21 mouse cellular contexts compared by ENCODE assay signal in genomic region chr11:112851321-112851720, GRCm38 (mm10).
A peak's percentile ranks its signal among the peaks of the same experiment; 100 is the strongest.
DNase-seq lines count a peak whose midpoint lies in the region; ATAC-seq and TF ChIP-seq lines count a peak whose summit lies in the region.
"Had no signal": no experiment of that assay in that cellular context is flagged by ENCODE, and none has a peak within 500 bp of the region (broad histone marks: within the 10 kb centered on the region; RNA-seq: fewer than 3 reads in every experiment).

No protein-coding gene starts in this region.

- no peak overlapping the region for H3K4me2 ChIP-seq in midbrain, postnatal 0 days (ENCODE audit: low read depth, low read length, poor library complexity, severe bottlenecking)
- H3K4me2 ChIP-seq in kidney, embryonic 16.5 days (replicated peaks; ENCODE audit: low read depth, low read length): no peak overlapping the region
- H3K4me2 ChIP-seq: embryonic facial prominence, embryonic 13.5 days; embryonic facial prominence, embryonic 15.5 days had no signal

- H3K27ac ChIP-seq in midbrain, embryonic 10.5 days (replicated peaks): peak overlapping the region; percentile 46
- H3K27ac ChIP-seq in midbrain, postnatal 0 days (ENCODE audit: low read depth, low read length): no peak overlapping the region
- no peak overlapping the region for H3K27ac ChIP-seq in kidney, embryonic 16.5 days (ENCODE audit: low read length)
- H3K27ac ChIP-seq: embryonic facial prominence, embryonic 13.5 days; embryonic facial prominence, embryonic 15.5 days had no signal

- no peaks in the 10 kb centered on the region for H3K36me3 ChIP-seq in midbrain, embryonic 10.5 days
- H3K36me3 ChIP-seq in midbrain, postnatal 0 days (ENCODE audit: insufficient read depth, low read length): no peaks in the 10 kb centered on the region
- no peaks in the 10 kb centered on the region for H3K36me3 ChIP-seq in kidney, embryonic 16.5 days (ENCODE audit: insufficient read depth, low read length)
- H3K36me3 ChIP-seq: embryonic facial prominence, embryonic 13.5 days; embryonic facial prominence, embryonic 15.5 days had no signal

- no peak for ATAC-seq in midbrain, postnatal 0 days (ENCODE audit: low FRiP score)
- no peak for ATAC-seq in kidney, embryonic 16.5 days (ENCODE audit: low FRiP score, low TSS enrichment)
- ATAC-seq: forebrain, embryonic 14.5 days; forebrain, embryonic 16.5 days had no signal

- H3K4me1 ChIP-seq in midbrain, embryonic 10.5 days: 0 out of 2 replicates have a peak, but pooled peaks cover 6% of the 10 kb centered on the region
- H3K4me1 ChIP-seq in midbrain, postnatal 0 days (ENCODE audit: insufficient read depth, low read length): no peaks in the 10 kb centered on the region
- H3K4me1 ChIP-seq in kidney, embryonic 16.5 days (ENCODE audit: insufficient read depth, low read length): no peaks in the 10 kb centered on the region
- H3K4me1 ChIP-seq: embryonic facial prominence, embryonic 15.5 days had no signal

- TF ChIP-seq CTCF in midbrain, postnatal 0 days (IDR thresholded peaks at IDR 0.05): no peak

- no peaks in the 10 kb centered on the region for H3K9me3 ChIP-seq in midbrain, embryonic 10.5 days (replicated peaks)
- no peaks in the 10 kb centered on the region for H3K9me3 ChIP-seq in midbrain, postnatal 0 days (ENCODE audit: low read length)
- H3K9me3 ChIP-seq in kidney, embryonic 16.5 days (ENCODE audit: low read length): no peaks in the 10 kb centered on the region
- H3K9me3 ChIP-seq: embryonic facial prominence, embryonic 13.5 days; embryonic facial prominence, embryonic 15.5 days had no signal

- H3K27me3 ChIP-seq in midbrain, embryonic 10.5 days (ENCODE audit: low read depth, poor library complexity, severe bottlenecking): peaks cover 5% of the 10 kb centered on the region; the same call in 1 of the 2 replicates
- no peaks in the 10 kb centered on the region for H3K27me3 ChIP-seq in midbrain, postnatal 0 days (ENCODE audit: insufficient read depth, low read length)
- H3K27me3 ChIP-seq in kidney, embryonic 16.5 days (ENCODE audit: insufficient read depth, low read length): no peaks in the 10 kb centered on the region
- H3K27me3 ChIP-seq: embryonic facial prominence, embryonic 15.5 days had no signal

- H3K4me3 ChIP-seq in midbrain, embryonic 10.5 days: no peak overlapping the region
- no peak overlapping the region for H3K4me3 ChIP-seq in midbrain, postnatal 0 days (ENCODE audit: low read depth, low read length)
- no peak overlapping the region for H3K4me3 ChIP-seq in kidney, embryonic 16.5 days (ENCODE audit: low read length)
- H3K4me3 ChIP-seq: embryonic facial prominence, embryonic 13.5 days; embryonic facial prominence, embryonic 15.5 days; erythroblast, embryonic 14.5 days had no signal

- peak; percentile 93 for DNase-seq in heart, adult 11 months
- DNase-seq in heart, adult 9 months (ENCODE audit: low spot score in 2 of 2): no peak
- no peak for DNase-seq in midbrain, embryonic 10.5 days (ENCODE audit: low spot score)
- no peak for DNase-seq in midbrain, postnatal 0 days (ENCODE audit: low spot score)
- DNase-seq in 3134 (ENCODE audit: extremely low read depth, insufficient read length, low spot score) (peak; percentile 14), 3T3-L1 (ENCODE audit: low read depth, low spot score) (peak; percentile 12)
- no peak for DNase-seq in urinary bladder, adult 18-20 months (ENCODE audit: low spot score in 2 of 2)
- DNase-seq: adrenal gland, adult 2 months; adrenal gland, postnatal 10 days; adrenal gland, postnatal 36 days; cerebellum, adult 11-12 months; cerebellum, adult 2 months; cerebellum, adult 9-10 months; cerebellum, postnatal 10 days; cerebellum, postnatal 25 days had no signal

- WGBS in midbrain, embryonic 10.5 days: 81% methylated on average over 9 of the region's 9 CpGs
- 78% methylated on average over 9 of the region's 9 CpGs for WGBS in midbrain, postnatal 0 days
- WGBS in kidney, embryonic 16.5 days: 70% methylated on average over 9 of the region's 9 CpGs

- H3K9ac ChIP-seq in midbrain, postnatal 0 days (replicated peaks; ENCODE audit: low read length, poor library complexity, severe bottlenecking): no peak overlapping the region
- no peak overlapping the region for H3K9ac ChIP-seq in kidney, embryonic 16.5 days (replicated peaks; ENCODE audit: low read length)
- H3K9ac ChIP-seq: embryonic facial prominence, embryonic 13.5 days; embryonic facial prominence, embryonic 15.5 days had no signal

Comparison
In these comparisons a context has a peak if more than half of its experiments do, and no peak if none do; other contexts are left out.
1. DNase-seq: peak in heart, adult 11 months (single experiment), 3134 (single experiment) and 3T3-L1 (single experiment); none in heart, adult 9 months (0 of 2), midbrain, embryonic 10.5 days (single experiment), midbrain, postnatal 0 days (single experiment) and urinary bladder, adult 18-20 months (0 of 2).